Mouse (Mus musculus) midbrain, postnatal 0 days (tissue): ENCODE results near the gene Acoxl. TPM values are rescaled to one million over a fixed set of nuclear protein-coding genes. Genes with fewer than 3 reads are reported as not detected.

Source experiments
- ATAC-seq: fragments of 200-750 bp; cut with Nextera tagmentation; 2 replicates; pipeline ENCODE4 v1.8.0; 2017; ENCODE audit warnings: moderate number of reproducible peaks, mild to moderate bottlenecking, moderate TSS enrichment, moderate library complexity; ENCODE audit not compliant: low FRiP score
- DNase-seq: peaks from one replicate; pipeline ENCODE4 v3.0.0-alpha.2; 2015; ENCODE audit warnings: low spot score
- H3K27ac ChIP-seq: fragments of 300-500 bp; sonication (generic); 2 replicates; pipeline ENCODE4 v1.5.1; 2014; ENCODE audit warnings: low read depth, mild to moderate bottlenecking, low read length, mixed read lengths
- H3K27me3 ChIP-seq: fragments of 300-500 bp; sonication (generic); 2 replicates; pipeline ENCODE4 v1.6.1; 2014; ENCODE audit warnings: low read length, control low read depth, mixed read lengths; ENCODE audit not compliant: insufficient read depth
- H3K36me3 ChIP-seq: fragments of 300-500 bp; sonication (generic); 2 replicates; pipeline ENCODE4 v1.6.1; 2014; ENCODE audit warnings: low read length, control low read depth, mixed read lengths; ENCODE audit not compliant: insufficient read depth
- H3K4me1 ChIP-seq: fragments of 300-500 bp; sonication (generic); 2 replicates; pipeline ENCODE4 v1.6.1; 2014; ENCODE audit warnings: mild to moderate bottlenecking, control low read depth, antibody characterized with exemption, low read length, mixed read lengths; ENCODE audit not compliant: insufficient read depth
- H3K4me2 ChIP-seq: fragments of 300-500 bp; sonication (generic); 2 replicates; pipeline ENCODE4 v1.6.1; 2014; ENCODE audit warnings: low read depth, mild to moderate bottlenecking, low read length, mixed read lengths; ENCODE audit not compliant: poor library complexity, severe bottlenecking
- H3K4me3 ChIP-seq: fragments of 300-500 bp; sonication (generic); 2 replicates; pipeline ENCODE4 v1.5.1; 2014; ENCODE audit warnings: low read depth, mild to moderate bottlenecking, low read length, moderate library complexity
- H3K9ac ChIP-seq: fragments of 300-500 bp; sonication (generic); replicated peaks from 2 replicates; pipeline ENCODE4 v1.6.1; 2014; ENCODE audit warnings: mild to moderate bottlenecking, low read length, moderate library complexity, mixed read lengths; ENCODE audit not compliant: poor library complexity, severe bottlenecking
- H3K9me3 ChIP-seq: fragments of 300-500 bp; sonication (generic); 2 replicates; pipeline ENCODE4 v1.6.1; 2016; ENCODE audit warnings: low read length, control low read depth
- CTCF ChIP-seq: IDR thresholded peaks from 2 replicates; pipeline ENCODE4 v1.5.1; 2016; ENCODE audit warnings: antibody characterized with exemption, mild to moderate bottlenecking
- WGBS: fragments of 180-500 bp; shearing (Covaris S2); extraction: QIAGEN DNeasy Blood & Tissue Kit; methylation state at CpG from one replicate; pipeline ENCODE4 v1.1.7; 2014; 5-methylcytosine and 5-hydroxymethylcytosine counted together
- polyA plus RNA-seq: library from polyadenylated mRNA; unstranded; fragments of >200 nt; fragmentation: Nextera tagmentation; extraction: Ambion mirVana; gene quantifications from 2 replicates; pipeline ENCODE4 v1.2.1, GENCODE M21; 2015
- total RNA-seq: library from RNA; depleted of rRNA; stranded (reverse); fragments of >200 nt; gene quantifications from 2 replicates; pipeline ENCODE4 v1.2.3, GENCODE M21; 2014

The Acoxl gene
- total and polyA plus RNA-seq, 2 experiments from 2014 or later: 0.05 to 0.12 TPM

DNA sequence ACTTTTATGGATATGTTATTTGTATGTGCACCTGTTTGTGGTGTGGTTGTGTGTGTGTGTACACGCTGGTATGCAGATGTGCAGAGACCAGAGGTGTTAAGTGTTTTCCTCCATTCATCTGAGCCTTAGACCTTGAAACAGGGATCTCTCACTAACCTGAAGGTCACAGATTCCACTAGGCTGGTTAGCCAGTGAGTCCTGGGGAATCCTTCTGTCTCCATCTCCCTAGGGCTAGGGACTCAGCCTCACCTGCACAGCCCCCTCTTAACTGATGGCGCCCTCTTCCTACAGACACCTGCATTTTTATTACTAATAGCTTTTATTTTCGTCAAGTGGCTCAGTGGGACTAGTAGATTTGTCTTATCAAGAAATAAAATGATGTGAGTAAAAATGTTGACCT, 301.5 kb downstream of the Acoxl start:
- H3K9ac ChIP-seq: no peak overlapping the region
- H3K4me1 ChIP-seq: no peaks in the 10 kb centered on the region
- DNase-seq (no peak), ATAC-seq (0 out of 2 replicates have a peak, but pooled peaks have one; percentile 13)
- WGBS: 73% methylated on average over 3 of the region's 3 CpGs
- TF ChIP-seq CTCF: 0 out of 2 replicates have a peak, but pooled peaks have one; percentile 11
- H3K27me3 ChIP-seq: no peaks in the 10 kb centered on the region
- H3K9me3 ChIP-seq: no peaks in the 10 kb centered on the region
- no peaks in the 10 kb centered on the region for H3K36me3 ChIP-seq
- H3K27ac ChIP-seq: no peak overlapping the region
- no peak overlapping the region for H3K4me3 ChIP-seq
- H3K4me2 ChIP-seq: 0 out of 2 replicates have a peak overlapping the region, but pooled peaks have one; percentile 21

DNA sequence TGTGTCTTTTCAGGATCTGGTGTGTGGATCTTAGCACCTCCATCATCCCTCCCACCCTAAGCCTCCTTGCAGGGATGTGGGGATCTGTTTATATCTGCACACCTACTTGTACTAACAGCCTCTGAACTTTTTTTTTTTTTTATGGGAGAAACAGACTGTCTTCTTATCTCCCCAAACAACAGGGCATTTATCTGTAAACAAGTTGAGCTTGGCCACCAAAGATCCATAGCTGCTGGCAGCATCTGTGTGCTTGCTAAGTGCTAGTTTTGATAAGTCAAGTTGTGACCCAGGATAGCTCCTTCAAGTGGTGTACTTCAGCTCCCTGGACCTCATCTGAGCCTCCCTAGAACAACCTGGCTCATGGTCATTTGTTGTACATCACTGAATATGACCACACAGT, 305.3 kb downstream of the Acoxl start:
- DNase-seq: no peak
- H3K4me2 ChIP-seq: no peak overlapping the region
- no peak overlapping the region for H3K4me3 ChIP-seq
- no peaks in the 10 kb centered on the region for H3K36me3 ChIP-seq
- no peak for TF ChIP-seq CTCF
- ATAC-seq: no peak
- no peak overlapping the region for H3K9ac ChIP-seq
- no peaks in the 10 kb centered on the region for H3K9me3 ChIP-seq
- no peaks in the 10 kb centered on the region for H3K4me1 ChIP-seq
- H3K27ac ChIP-seq: no peak overlapping the region
- H3K27me3 ChIP-seq: no peaks in the 10 kb centered on the region

DNA sequence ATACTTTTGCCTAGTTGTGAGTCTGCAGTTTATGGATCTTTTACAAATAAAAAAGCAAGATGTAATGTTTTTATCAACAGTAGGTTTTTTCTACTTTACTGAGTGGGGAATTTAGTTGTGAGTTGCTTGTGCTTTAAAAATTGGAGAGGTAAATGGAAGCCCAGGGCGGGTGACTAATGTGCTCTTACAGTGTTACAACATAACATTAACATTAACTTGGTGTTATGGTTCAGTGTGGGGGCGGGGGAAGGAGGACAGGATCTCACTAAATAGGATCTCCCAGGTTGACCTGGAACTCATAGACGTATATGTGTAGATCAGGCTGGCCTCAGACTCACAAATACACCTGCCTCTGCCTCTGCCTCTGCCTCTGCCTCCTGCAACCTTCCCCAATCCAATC, 306.8 kb downstream of the Acoxl start:
- no peaks in the 10 kb centered on the region for H3K27me3 ChIP-seq
- no peak for TF ChIP-seq CTCF
- 93% methylated on average over 3 of the region's 3 CpGs for WGBS
- DNase-seq (no peak), ATAC-seq (no peak)
- no peak overlapping the region for H3K27ac ChIP-seq
- no peaks in the 10 kb centered on the region for H3K9me3 ChIP-seq
- no peaks in the 10 kb centered on the region for H3K4me1 ChIP-seq
- H3K4me2 ChIP-seq: no peak overlapping the region
- no peak overlapping the region for H3K4me3 ChIP-seq
- no peak overlapping the region for H3K9ac ChIP-seq
- H3K36me3 ChIP-seq: no peaks in the 10 kb centered on the region

DNA sequence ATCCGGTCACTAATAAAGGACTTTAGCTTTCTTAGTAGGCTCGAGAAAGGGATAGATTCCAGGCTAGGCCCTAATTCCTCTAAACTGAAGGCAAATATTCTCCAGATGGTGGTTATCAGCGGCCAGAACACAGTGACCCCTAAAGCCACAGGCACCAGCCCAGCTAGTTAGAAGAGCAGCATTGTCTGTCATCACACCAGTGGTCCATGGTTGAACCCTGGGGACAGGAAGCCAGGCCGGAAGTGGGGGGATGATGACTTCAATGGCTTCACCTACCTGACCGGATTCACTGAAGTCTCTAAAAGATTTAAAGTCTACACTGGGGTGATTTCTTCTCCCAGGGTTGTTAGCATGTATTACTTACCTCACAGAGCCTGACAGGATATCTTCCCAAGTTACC, 310.9 kb downstream of the Acoxl start:
- no peak for DNase-seq
- WGBS: 90% methylated on average over 5 of the region's 5 CpGs
- no peaks in the 10 kb centered on the region; the same call in 1 of the 2 replicates for H3K4me1 ChIP-seq

DNA sequence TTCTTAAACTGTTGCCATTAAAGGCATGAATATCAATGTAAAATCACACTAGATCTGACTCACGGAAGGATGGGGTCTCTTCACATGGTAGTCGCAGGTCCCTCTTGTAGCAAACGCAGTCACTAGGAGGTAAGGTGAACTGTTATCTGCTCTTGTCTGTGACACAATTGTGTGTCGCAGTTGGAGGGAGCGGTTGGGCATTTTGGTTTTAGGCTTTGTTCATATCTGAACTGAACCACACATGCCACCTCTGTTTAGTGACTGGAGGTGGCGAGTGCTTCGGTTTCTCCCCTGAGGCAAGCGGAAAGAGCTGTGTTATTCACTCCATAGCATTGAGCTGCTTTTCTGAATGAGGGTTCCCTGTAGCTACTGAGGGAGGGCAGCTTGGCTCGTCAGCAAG, 313.5 kb downstream of the Acoxl start:
- TF ChIP-seq CTCF: no peak
- Histone ChIP-seq H3K9ac (no peak overlapping the region), H3K4me3 (no peak overlapping the region), H3K27me3 (no peaks in the 10 kb centered on the region), H3K36me3 (no peaks in the 10 kb centered on the region), H3K4me2 (no peak overlapping the region), H3K9me3 (no peaks in the 10 kb centered on the region), H3K27ac (no peak overlapping the region), H3K4me1 (no peaks in the 10 kb centered on the region; the same call in 1 of the 2 replicates)
- WGBS: 86% methylated on average over 9 of the region's 9 CpGs
- DNase-seq (no peak), ATAC-seq (no peak)

More for the DNA sequence above, 310.9 kb downstream of the Acoxl start:
- TF ChIP-seq CTCF: no peak
- H3K27me3 ChIP-seq: no peaks in the 10 kb centered on the region
- H3K9me3 ChIP-seq: no peaks in the 10 kb centered on the region
- no peak overlapping the region for H3K4me2 ChIP-seq
- H3K36me3 ChIP-seq: no peaks in the 10 kb centered on the region
- no peak overlapping the region for H3K27ac ChIP-seq
- H3K9ac ChIP-seq: no peak overlapping the region
- no peak overlapping the region for H3K4me3 ChIP-seq
- no peak for ATAC-seq

DNA sequence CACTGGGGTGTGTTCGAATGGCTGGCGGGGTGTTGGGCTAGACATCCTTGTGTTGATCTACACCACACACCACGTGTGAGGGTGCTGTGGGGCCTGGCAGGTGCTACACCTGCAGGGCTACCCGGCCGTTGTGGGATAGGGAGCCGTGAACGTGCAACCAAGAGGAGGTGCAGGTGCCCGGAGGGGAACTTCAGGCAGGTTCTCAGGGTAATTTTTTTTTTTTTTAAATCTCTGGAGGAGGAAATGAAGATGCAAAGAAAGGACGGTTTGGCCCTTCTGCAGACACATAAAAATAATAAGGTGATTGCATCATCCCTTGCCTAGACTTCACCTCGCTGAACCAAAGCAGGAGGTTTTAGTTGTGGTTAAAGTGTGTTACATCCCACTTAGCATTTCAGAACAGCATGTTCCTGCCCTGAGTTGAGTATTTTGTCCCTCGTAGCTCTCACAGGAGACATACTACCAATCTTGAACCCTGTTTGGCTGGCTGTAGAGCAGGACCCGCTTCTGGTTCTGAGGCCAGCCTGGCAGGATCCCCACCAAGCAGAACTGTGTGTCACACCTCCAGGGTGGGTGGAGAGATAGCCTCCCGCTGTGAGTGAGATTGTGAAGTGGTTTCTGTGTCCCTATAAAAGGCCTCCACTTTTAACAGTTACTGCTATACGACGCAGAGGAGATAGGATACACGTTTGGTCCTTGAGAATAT, 314.3 kb downstream of the Acoxl start:
- no peak overlapping the region for H3K4me3 ChIP-seq
- no peak for DNase-seq
- no peaks in the 10 kb centered on the region for H3K27me3 ChIP-seq
- no peak overlapping the region for H3K4me2 ChIP-seq
- no peak for ATAC-seq
- H3K9me3 ChIP-seq: no peaks in the 10 kb centered on the region
- 79% methylated on average over 16 of the region's 16 CpGs for WGBS
- no peaks in the 10 kb centered on the region for H3K36me3 ChIP-seq
- TF ChIP-seq CTCF: no peak
- H3K27ac ChIP-seq: no peak overlapping the region
- H3K9ac ChIP-seq: no peak overlapping the region
- H3K4me1 ChIP-seq: no peaks in the 10 kb centered on the region; the same call in 1 of the 2 replicates
